Mouse (Mus musculus): ENCODE data around the gene Cdrt4. TPM values are rescaled to one million over a fixed set of nuclear protein-coding genes. Genes with fewer than 3 reads are reported as not detected.

Gene Cdrt4
- total RNA-seq (2012; rRNA removed), result not detected in 2 replicates
- not detected for polyA plus RNA-seq (2012; ENCODE audit: insufficient read depth in 1 of 2, insufficient read length in 2 of 2, low read depth in 1 of 2, low replicate concordance in 2 of 2, missing spikeins in 1 of 2)

DNA sequence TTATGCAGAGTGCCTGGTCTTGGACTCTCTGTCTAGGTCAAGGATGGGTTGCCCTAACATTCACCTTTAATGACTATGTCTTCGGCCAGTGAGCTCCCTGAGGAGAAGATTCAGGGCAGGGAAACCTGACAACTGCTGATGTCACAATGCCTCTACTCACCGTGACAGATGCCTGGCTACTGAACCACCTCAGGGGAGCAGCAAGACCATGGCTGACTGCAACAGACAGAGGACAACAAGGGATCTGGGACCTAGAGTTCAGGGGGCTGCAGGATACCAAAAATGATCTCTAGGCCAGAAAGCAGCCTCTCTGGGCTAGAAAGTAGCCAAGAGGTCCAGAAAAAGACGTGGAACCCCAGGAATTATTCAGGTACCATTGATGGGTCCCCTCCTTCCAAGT, at the start of gene Cdrt4:
TSS of gene Cdrt4 (plus strand) at position 182 of the 400 bp plus-strand sequence.
- Histone ChIP-seq H3K27ac (ENCODE audit: control insufficient read depth, low read depth, low read length) (no peak within 1 kb of the TSS), H3K27me3 (ENCODE audit: control insufficient read depth in 1 of 2, insufficient read depth in 2 of 2, low read length in 2 of 2) (peaks cover 0 to 2% of the 10 kb centered on the region in 2 experiments; a peak in 2 of 4 replicates), H3K4me3 (ENCODE audit: control insufficient read depth in 1 of 2, insufficient read depth in 1 of 2, low read depth in 2 of 2, low read length in 2 of 2) (no peak within 1 kb of the TSS), H3K4me1 (ENCODE audit: control insufficient read depth in 1 of 2, insufficient read depth in 2 of 2, low read length in 2 of 2) (no peaks in the 10 kb centered on the region), H3K36me3 (ENCODE audit: control insufficient read depth in 1 of 2, insufficient read depth in 2 of 2, low read length in 2 of 2) (no peaks in the 10 kb centered on the region), H3K9ac (ENCODE audit: control insufficient read depth, low read depth, low read length, poor library complexity, severe bottlenecking) (no peak within 1 kb of the TSS), H3K9me3 (replicated peaks; ENCODE audit: insufficient read depth, low read length) (no peaks in the 10 kb centered on the region), H3K79me2 (ENCODE audit: control insufficient read depth, insufficient read depth, low read length, poor library complexity) (no peaks in the 10 kb centered on the region)
- TF ChIP-seq NELFE (IDR thresholded peaks at IDR 0.05; ENCODE audit: low read depth, low read length) (no peak), SMC3 (IDR thresholded peaks at IDR 0.05; ENCODE audit: low read depth, low read length) (no peak), CHD1 (IDR thresholded peaks at IDR 0.05; ENCODE audit: low read depth, low read length) (no peak)
- no peak for DNase-seq (ENCODE audit: low read depth, low spot score)

DNA sequence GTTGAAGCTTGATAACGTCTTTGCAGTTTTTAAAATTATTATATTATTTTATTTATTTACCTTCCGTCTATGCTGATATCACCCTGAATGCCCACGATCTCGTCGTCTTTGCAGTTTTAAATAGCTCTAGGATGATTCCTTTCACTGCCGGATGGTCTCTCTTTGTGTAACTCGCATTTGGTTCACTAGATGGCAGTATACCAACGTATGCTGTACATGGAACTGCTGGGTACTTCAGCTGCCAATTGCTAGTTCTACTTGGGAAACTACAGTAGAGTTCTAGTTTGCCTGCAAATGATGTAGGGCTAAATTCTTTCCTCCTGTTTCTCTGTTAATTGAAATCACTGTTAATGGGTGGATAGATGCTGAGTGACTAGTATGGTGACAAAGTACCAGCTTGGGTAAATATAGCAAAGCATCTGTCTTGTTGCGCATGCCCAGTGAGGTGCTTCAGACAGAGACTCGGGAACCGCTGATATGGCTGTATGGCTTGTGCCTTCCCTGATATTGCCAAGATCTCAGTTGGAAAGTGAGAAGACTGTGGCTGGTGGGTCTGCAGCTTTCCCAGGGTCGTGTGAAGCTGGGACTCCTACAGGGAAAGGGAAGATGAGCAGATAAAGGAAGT, 49.2 kb upstream of the Cdrt4 start:
- Histone ChIP-seq H3K79me2 (ENCODE audit: control insufficient read depth, insufficient read depth, low read length, poor library complexity) (no peaks in the 10 kb centered on the region), H3K9ac (ENCODE audit: control insufficient read depth, low read depth, low read length, poor library complexity, severe bottlenecking) (no peak overlapping the region), H3K4me3 (ENCODE audit: control insufficient read depth in 1 of 2, insufficient read depth in 1 of 2, low read depth in 2 of 2, low read length in 2 of 2) (no peak overlapping the region), H3K9me3 (replicated peaks; ENCODE audit: insufficient read depth, low read length) (no peaks in the 10 kb centered on the region), H3K36me3 (ENCODE audit: control insufficient read depth in 1 of 2, insufficient read depth in 2 of 2, low read length in 2 of 2) (no peaks in the 10 kb centered on the region; a peak in 1 of 4 replicates), H3K27me3 (ENCODE audit: control insufficient read depth in 1 of 2, insufficient read depth in 2 of 2, low read length in 2 of 2) (no peaks in the 10 kb centered on the region), H3K4me1 (ENCODE audit: control insufficient read depth in 1 of 2, insufficient read depth in 2 of 2, low read length in 2 of 2) (peaks cover 4 to 6% of the 10 kb centered on the region in 2 experiments; a peak in 3 of 4 replicates), H3K27ac (ENCODE audit: control insufficient read depth, low read depth, low read length) (no peak overlapping the region)
- TF ChIP-seq ELF1 (IDR thresholded peaks at IDR 0.05; ENCODE audit: low read depth, low read length) (peak; percentile 11; the same call in 1 of the 2 replicates), TAL1 (IDR thresholded peaks at IDR 0.05; ENCODE audit: low read length) (no peak), CTCF (IDR thresholded peaks at IDR 0.05 in 2 of 3, conservative IDR thresholded peaks at IDR 0.05 in 1 of 3; ENCODE audit: control insufficient read depth in 1 of 3, insufficient read depth in 1 of 3, low read depth in 2 of 3, low read length in 3 of 3, poor library complexity in 1 of 3, severe bottlenecking in 1 of 3) (peak; percentile 59 to 86 (median 74)), BHLHE40 (IDR thresholded peaks at IDR 0.05; ENCODE audit: borderline replicate concordance, low read depth, low read length) (0 out of 2 replicates have a peak, but pooled peaks have one; percentile 18), NELFE (IDR thresholded peaks at IDR 0.05; ENCODE audit: low read depth, low read length) (no peak), ZC3H11A (IDR thresholded peaks at IDR 0.05; ENCODE audit: low read depth, low read length) (peak; percentile 58), RAD21 (IDR thresholded peaks at IDR 0.05; ENCODE audit: low read depth, low read length) (peak; percentile 82), SMC3 (IDR thresholded peaks at IDR 0.05; ENCODE audit: low read depth, low read length) (peak; percentile 84)
- peak; percentile 85 for DNase-seq (ENCODE audit: low read depth, low spot score)

DNA sequence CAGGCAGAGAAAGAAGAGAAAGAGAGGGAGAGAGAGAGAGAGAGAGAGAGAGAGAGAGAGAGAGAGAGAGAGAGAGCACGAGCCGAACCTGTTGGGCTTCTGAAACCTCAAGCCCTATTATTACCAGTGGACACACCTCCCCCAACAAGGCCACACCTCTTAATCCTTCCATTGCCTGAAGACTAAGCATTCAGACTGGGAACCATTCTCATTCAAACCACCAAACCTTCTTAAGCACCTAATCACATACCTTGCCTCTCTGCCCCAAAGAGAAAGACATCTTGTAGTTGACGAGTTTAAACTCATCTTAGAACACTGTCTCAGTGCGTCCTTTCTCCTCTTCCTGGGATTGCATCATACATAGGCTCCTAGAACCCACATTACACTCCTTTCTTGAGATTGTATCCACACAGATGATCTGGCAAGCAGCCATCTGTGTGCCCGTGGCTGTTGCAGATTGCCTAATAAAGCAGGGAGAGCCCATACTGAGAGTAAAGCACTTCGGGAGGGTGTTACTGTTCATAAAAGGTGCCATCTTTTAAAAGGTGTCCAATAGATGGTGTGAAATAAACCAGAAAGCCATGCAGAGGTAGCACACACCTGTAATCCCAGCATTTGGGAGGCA, 47.0 kb upstream of the Cdrt4 start:
- no peaks in the 10 kb centered on the region for H3K79me2 ChIP-seq (ENCODE audit: control insufficient read depth, insufficient read depth, low read length, poor library complexity)
- peaks cover 4 to 6% of the 10 kb centered on the region in 2 experiments; a peak in 3 of 4 replicates for H3K4me1 ChIP-seq (ENCODE audit: control insufficient read depth in 1 of 2, insufficient read depth in 2 of 2, low read length in 2 of 2)
- peak; percentile 61 for DNase-seq (ENCODE audit: low read depth, low spot score)
- H3K9me3 ChIP-seq (replicated peaks; ENCODE audit: insufficient read depth, low read length), result no peaks in the 10 kb centered on the region
- H3K36me3 ChIP-seq (ENCODE audit: control insufficient read depth in 1 of 2, insufficient read depth in 2 of 2, low read length in 2 of 2), result no peaks in the 10 kb centered on the region; a peak in 1 of 4 replicates
- no peak overlapping the region for H3K9ac ChIP-seq (ENCODE audit: control insufficient read depth, low read depth, low read length, poor library complexity, severe bottlenecking)
- no peaks in the 10 kb centered on the region for H3K27me3 ChIP-seq (ENCODE audit: control insufficient read depth in 1 of 2, insufficient read depth in 2 of 2, low read length in 2 of 2)
- H3K27ac ChIP-seq (ENCODE audit: control insufficient read depth, low read depth, low read length), result no peak overlapping the region
- H3K4me3 ChIP-seq (ENCODE audit: control insufficient read depth in 1 of 2, insufficient read depth in 1 of 2, low read depth in 2 of 2, low read length in 2 of 2), result peak overlapping the region in 1 of 2 experiments; percentile 43; a peak in 1 of 4 replicates
- TF ChIP-seq MYC (IDR thresholded peaks at IDR 0.05; ENCODE audit: low read depth, low read length) (no peak), CHD2 (IDR thresholded peaks at IDR 0.05; ENCODE audit: low read length) (no peak), E2F4 (IDR thresholded peaks at IDR 0.05; ENCODE audit: borderline replicate concordance, low read depth, low read length) (no peak), ELF1 (IDR thresholded peaks at IDR 0.05; ENCODE audit: low read depth, low read length) (no peak), GABPA (IDR thresholded peaks at IDR 0.05; ENCODE audit: low read depth, low read length) (no peak), BHLHE40 (IDR thresholded peaks at IDR 0.05; ENCODE audit: borderline replicate concordance, low read depth, low read length) (no peak), MXI1 (IDR thresholded peaks at IDR 0.05; ENCODE audit: low read depth, low read length) (0 out of 2 replicates have a peak, but pooled peaks have one; percentile 20), GATA1 (IDR thresholded peaks at IDR 0.05; ENCODE audit: low read depth, low read length) (no peak), JUND (IDR thresholded peaks at IDR 0.05; ENCODE audit: low read depth, low read length) (peak; percentile 6; the same call in 1 of the 2 replicates), MYB (IDR thresholded peaks at IDR 0.05; ENCODE audit: low read depth, low read length) (no peak), EP300 (IDR thresholded peaks at IDR 0.05; ENCODE audit: low read depth in 1 of 2, low read length in 2 of 2) (peak in 1 of 2 experiments; percentile 25; a peak in 2 of 4 replicates), RCOR1 (IDR thresholded peaks at IDR 0.05; ENCODE audit: low read depth, low read length) (no peak), KAT2A (conservative IDR thresholded peaks at IDR 0.05; ENCODE audit: low read depth, low read length) (no peak), TBP (IDR thresholded peaks at IDR 0.05; ENCODE audit: low read depth, low read length) (no peak), HCFC1 (IDR thresholded peaks at IDR 0.05; ENCODE audit: low read depth, low read length) (no peak), SMC3 (IDR thresholded peaks at IDR 0.05; ENCODE audit: low read depth, low read length) (no peak), POLR2A (IDR thresholded peaks at IDR 0.05; ENCODE audit: control insufficient read depth in 1 of 2, insufficient read depth in 1 of 2, low read depth in 1 of 2, low read length in 2 of 2, poor library complexity in 1 of 2) (no peak), MAX (IDR thresholded peaks at IDR 0.05; ENCODE audit: low read length) (no peak), TAL1 (IDR thresholded peaks at IDR 0.05; ENCODE audit: low read length) (no peak)
